Mouse (Mus musculus) CH12.LX (cell line): ENCODE data around the gene Lsg1.
A peak's percentile ranks its signal among the peaks of the same experiment; 100 is the strongest.

ENCODE experiments used
- CHD2 ChIP-seq: IDR thresholded peaks from 2 replicates; pipeline ENCODE4 v1.6.1; 2011; ENCODE audit warnings: low read length, improper control_type of control experiment
- CTCF ChIP-seq, 2 experiments: IDR thresholded peaks in 1 of 2; conservative IDR thresholded peaks in 1 of 2; 2 replicates each; pipeline ENCODE4 v1.5.1; 2011 to 2012; ENCODE audit warnings: low read depth in 2 of 2, low read length in 2 of 2, improper control_type of control experiment in 1 of 2, inconsistent platforms in 1 of 2, mild to moderate bottlenecking in 1 of 2, moderate library complexity in 1 of 2
- HCFC1 ChIP-seq: IDR thresholded peaks from 2 replicates; pipeline ENCODE4 v1.6.1; 2012; ENCODE audit warnings: low read depth, mild to moderate bottlenecking, inconsistent platforms, low read length, improper control_type of control experiment
- JUND ChIP-seq: conservative IDR thresholded peaks from 2 replicates; pipeline ENCODE4 v1.6.1; 2011; ENCODE audit warnings: low read depth, low read length, improper control_type of control experiment
- MEF2A ChIP-seq: IDR thresholded peaks from 2 replicates; pipeline ENCODE4 v1.6.1; 2014; ENCODE audit warnings: low read depth, mild to moderate bottlenecking, inconsistent platforms, low read length, improper control_type of control experiment, borderline replicate concordance
- POLR2A ChIP-seq: IDR thresholded peaks from 2 replicates; pipeline ENCODE4 v1.6.1; 2011; ENCODE audit warnings: low read depth, mild to moderate bottlenecking, improper control_type of control experiment, low read length
- RAD21 ChIP-seq: IDR thresholded peaks from 2 replicates; pipeline ENCODE4 v1.6.1; 2011; ENCODE audit warnings: low read depth, mild to moderate bottlenecking, low read length, improper control_type of control experiment, moderate library complexity
- TBP ChIP-seq: conservative IDR thresholded peaks from 2 replicates; pipeline ENCODE4 v1.6.1; 2011; ENCODE audit warnings: low read depth, low read length, improper control_type of control experiment
- USF2 ChIP-seq: conservative IDR thresholded peaks from 2 replicates; pipeline ENCODE4 v1.6.1; 2011; ENCODE audit warnings: low read depth, low read length, improper control_type of control experiment
- ZC3H11A ChIP-seq: IDR thresholded peaks from 2 replicates; pipeline ENCODE4 v1.6.1; 2012; ENCODE audit warnings: low read depth, mild to moderate bottlenecking, inconsistent platforms, low read length, improper control_type of control experiment

DNA sequence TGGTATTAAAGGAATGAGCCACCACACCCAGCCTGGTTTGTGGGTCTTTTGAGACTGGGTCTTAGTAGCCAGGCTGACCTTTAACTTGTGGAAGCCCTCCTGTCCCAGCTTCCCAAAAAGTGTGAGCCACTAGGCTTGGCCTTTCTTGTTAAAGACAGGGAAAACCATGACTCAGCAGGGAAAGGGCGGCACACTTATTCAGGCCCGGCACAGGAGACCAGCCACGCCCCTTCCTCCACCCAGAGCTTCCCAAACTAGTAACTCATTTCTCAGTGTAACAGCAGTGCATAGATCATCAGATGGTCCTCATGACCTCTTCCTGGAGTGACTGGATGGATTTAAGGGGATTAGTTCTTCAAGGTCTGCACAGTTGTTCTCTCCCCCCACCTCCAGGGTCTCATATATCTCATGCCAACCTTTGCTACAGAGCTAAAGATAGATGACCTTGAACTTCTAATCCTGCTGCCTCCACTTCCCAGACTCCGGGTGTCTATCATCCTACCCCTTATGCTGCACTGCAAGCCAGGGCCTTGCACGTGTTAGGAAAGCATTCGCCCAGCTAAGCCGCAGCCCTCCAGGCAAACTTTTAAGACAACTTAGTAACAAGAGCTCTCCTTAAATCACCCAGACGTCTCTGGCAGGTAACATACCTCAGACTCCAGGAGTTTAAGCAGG is 74.9 kb downstream of the Lsg1 start:
- TF ChIP-seq TBP (peak; percentile 77), RAD21 (no peak), MEF2A (no peak), HCFC1 (no peak), ZC3H11A (no peak), POLR2A (no peak), CTCF (conservative IDR thresholded peaks at IDR 0.05 in 1 of 2, IDR thresholded peaks at IDR 0.05 in 1 of 2; ENCODE audit: low read depth in 2 of 2, low read length in 2 of 2) (no peak), JUND (no peak), USF2 (no peak), CHD2 (no peak)
